Mouse (Mus musculus): Measurements from ENCODE around the gene Kifc5b. TPM values are rescaled to one million over a fixed set of nuclear protein-coding genes. Genes with fewer than 3 reads are reported as not detected.
"Not testable (repeated sequence)": the region's sequence is repeated elsewhere in the genome, so short reads cannot be mapped to it uniquely, and the experiment has no call there.

Kifc5b gene
- total RNA-seq, 2 experiments from 2014 or later: 0.37 to 0.43 TPM

- no peak for DNase-seq (ENCODE audit: low spot score)
Observed at GRCm38 (mm10) chr17:26918343-26918742, 1.5 kb downstream of the Kifc5b start.

GRCm38 (mm10) chr17:26919516-26919915, 2.6 kb downstream of the Kifc5b start:
- DNase-seq (ENCODE audit: low spot score): not testable (repeated sequence)

- not testable (repeated sequence) for DNase-seq (ENCODE audit: low spot score)
Observed at GRCm38 (mm10) chr17:26922368-26922767, 5.5 kb downstream of the Kifc5b start.

GRCm38 (mm10) chr17:26925414-26925813, 8.5 kb downstream of the Kifc5b start:
- not testable (repeated sequence) for DNase-seq (ENCODE audit: low spot score)

GRCm38 (mm10) chr17:26931795-26932194, 14.9 kb downstream of the Kifc5b start:
- not testable (repeated sequence) for DNase-seq (ENCODE audit: low spot score)

GRCm38 (mm10) chr17:26932839-26933398, 16.0 kb downstream of the Kifc5b start, which contains the start of gene Phf1:
Gene Phf1 (plus strand): TSS chr17:26933052.
- DNase-seq (ENCODE audit: low spot score): peak; percentile 99

- DNase-seq (ENCODE audit: low spot score): no peak
Observed at GRCm38 (mm10) chr17:26933419-26933818, 16.5 kb downstream of the Kifc5b start.

GRCm38 (mm10) chr17:26933885-26934827, 17.3 kb downstream of the Kifc5b start:
- DNase-seq (ENCODE audit: low spot score): no peak

- DNase-seq (ENCODE audit: low spot score): no peak
Observed at GRCm38 (mm10) chr17:26935027-26935426, 18.1 kb downstream of the Kifc5b start.

- DNase-seq (ENCODE audit: low spot score): no peak
Observed at GRCm38 (mm10) chr17:26936453-26936852, 19.6 kb downstream of the Kifc5b start.

GRCm38 (mm10) chr17:26936921-26937695, 20.2 kb downstream of the Kifc5b start:
- DNase-seq (ENCODE audit: low spot score): no peak

GRCm38 (mm10) chr17:26937883-26938695, 21.2 kb downstream of the Kifc5b start:
- DNase-seq (ENCODE audit: low spot score): no peak

GRCm38 (mm10) chr17:26938731-26939130, 21.8 kb downstream of the Kifc5b start:
- no peak for DNase-seq (ENCODE audit: low spot score)

GRCm38 (mm10) chr17:26939178-26939972, 22.5 kb downstream of the Kifc5b start, which contains the start of gene Cuta:
Gene Cuta (minus strand): TSS chr17:26939569.
- peak; percentile 100 for DNase-seq (ENCODE audit: low spot score)

GRCm38 (mm10) chr17:26939973-26940300, 23.0 kb downstream of the Kifc5b start:
- no peak for DNase-seq (ENCODE audit: low spot score)

- DNase-seq (ENCODE audit: low spot score): no peak
Observed at GRCm38 (mm10) chr17:26941031-26941789, 24.3 kb downstream of the Kifc5b start, which contains the start of gene Syngap1. Gene Syngap1 (plus strand): TSS chr17:26941253.

GRCm38 (mm10) chr17:26941841-26942570, 25.1 kb downstream of the Kifc5b start:
- no peak for DNase-seq (ENCODE audit: low spot score)

- DNase-seq (ENCODE audit: low spot score): no peak
Observed at GRCm38 (mm10) chr17:26945824-26946495, 29.1 kb downstream of the Kifc5b start.
